Mouse (Mus musculus) embryonic fibroblast, embryonic 13.5 days (primary cell): ENCODE measurements around the gene Kcnj16.

ENCODE experiments used
- CTCF ChIP-seq: IDR thresholded peaks from 2 replicates; pipeline ENCODE4 v1.5.1; 2011; ENCODE audit warnings: mild to moderate bottlenecking, control low read depth, low read length, moderate library complexity, borderline replicate concordance; ENCODE audit not compliant: insufficient read depth
- POLR2A ChIP-seq: IDR thresholded peaks from 2 replicates; pipeline ENCODE4 v1.6.1; 2011; ENCODE audit warnings: low read depth, mild to moderate bottlenecking, control low read depth, low read length, moderate library complexity

DNA sequence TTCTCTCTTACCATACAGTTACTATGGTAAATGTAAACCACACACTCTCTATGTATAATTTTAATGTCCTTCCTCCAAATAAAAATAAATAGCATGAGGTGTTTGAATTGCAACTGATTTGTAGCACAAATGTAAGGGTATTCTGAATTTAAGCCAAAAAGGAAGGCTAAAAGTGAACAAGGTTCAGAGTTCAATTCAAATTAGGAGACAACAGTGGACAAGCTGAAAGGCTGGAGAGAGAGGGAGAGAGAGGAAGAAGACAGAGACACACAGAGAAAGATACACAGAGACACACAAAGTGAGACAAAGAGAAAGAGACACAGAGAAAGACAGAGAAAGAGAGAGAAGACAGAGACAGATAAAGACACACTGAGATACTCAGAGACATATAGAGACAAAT is 1.1 kb downstream of the Kcnj16 start:
- no peak for TF ChIP-seq CTCF
- no peak for TF ChIP-seq POLR2A
